Mouse (Mus musculus) cerebellum, adult 2 months (tissue): ENCODE data around the gene Stx1b.

Experiments used
- CTCF ChIP-seq: fragments of 200-500 bp; IDR thresholded peaks from 2 replicates; pipeline ENCODE4 v1.5.1; 2011; ENCODE audit warnings: low read depth, mild to moderate bottlenecking, control low read depth, low read length, moderate library complexity, borderline replicate concordance; ENCODE audit not compliant: insufficient read depth
- POLR2A ChIP-seq: fragments of 200-500 bp; IDR thresholded peaks from 2 replicates; pipeline ENCODE4 v1.6.1; 2011; ENCODE audit warnings: low read length, control low read depth, borderline replicate concordance; ENCODE audit not compliant: insufficient read depth

DNA sequence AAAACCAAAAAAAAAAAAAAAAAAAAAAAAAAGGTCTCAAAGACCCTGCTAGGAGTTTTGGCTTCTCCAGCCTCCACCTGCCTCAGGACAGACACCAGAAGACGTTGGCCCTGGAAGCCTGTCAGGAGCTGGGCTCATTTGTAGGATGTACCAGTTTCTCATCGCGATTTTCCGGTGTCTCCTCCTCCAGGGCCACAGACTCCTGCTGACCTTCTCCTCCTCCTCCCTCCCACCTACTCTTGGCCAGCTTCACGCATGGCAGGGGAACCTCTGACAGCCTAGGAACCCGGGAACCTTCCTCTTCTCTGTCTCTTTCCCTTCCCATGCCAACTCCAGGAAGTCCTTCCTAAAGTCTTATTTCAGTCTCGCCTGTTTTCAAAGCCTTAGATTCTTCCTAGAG lies 7.3 kb downstream of the Stx1b start:
- TF ChIP-seq CTCF (no peak), POLR2A (no peak)
